Comparison of ENCODE assay signal across 33 mouse cellular contexts in the genomic region with DNA sequence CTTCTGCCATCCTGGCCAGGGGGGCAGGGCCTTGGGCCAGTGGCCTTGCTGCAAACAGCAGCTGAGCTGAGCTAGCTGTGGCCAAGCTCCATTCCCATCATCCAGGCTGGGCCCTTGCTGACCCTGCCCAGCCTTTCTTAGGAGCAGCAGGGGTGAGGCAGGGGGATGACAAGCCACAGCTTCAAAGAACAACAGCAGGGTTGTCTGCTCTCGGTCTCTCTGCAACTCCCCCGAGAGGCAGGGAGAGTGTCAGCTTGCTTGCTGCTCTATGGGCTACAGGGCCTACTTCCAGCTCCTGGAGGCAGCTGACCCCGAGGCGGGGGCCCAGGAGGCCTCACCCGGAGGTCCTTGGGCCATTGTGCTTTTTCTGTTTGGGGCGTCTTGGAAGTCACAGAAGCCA. TPM values are rescaled to one million over a fixed set of nuclear protein-coding genes. Genes with fewer than 3 reads are reported as not detected.
DNase-seq lines count a peak whose midpoint lies in the region; ATAC-seq lines count a peak whose summit lies in the region.
"Had no signal": no experiment of that assay in that cellular context is flagged by ENCODE, and none has a peak within 500 bp of the region (broad histone marks: within the 10 kb centered on the region; RNA-seq: fewer than 3 reads in every experiment).

No protein-coding gene starts in this region.

- H3K4me2 ChIP-seq in forebrain, embryonic 16.5 days (ENCODE audit: low read length), result no peak overlapping the region
- no peak overlapping the region for H3K4me2 ChIP-seq in kidney, embryonic 16.5 days (replicated peaks; ENCODE audit: low read depth, low read length)
- H3K4me2 ChIP-seq: hindbrain, embryonic 14.5 days; limb, embryonic 15.5 days; liver, embryonic 13.5 days had no signal

- H3K4me1 ChIP-seq in forebrain, embryonic 10.5 days, result peaks cover 36% of the 10 kb centered on the region
- H3K4me1 ChIP-seq in forebrain, embryonic 16.5 days (replicated peaks; ENCODE audit: control insufficient read depth, insufficient read depth, low read length), result no peaks in the 10 kb centered on the region
- H3K4me1 ChIP-seq in kidney, embryonic 16.5 days (ENCODE audit: insufficient read depth, low read length), result no peaks in the 10 kb centered on the region
- H3K4me1 ChIP-seq: liver, embryonic 13.5 days; megakaryocyte, embryonic 14.5 days had no signal

- no peak overlapping the region for H3K9ac ChIP-seq in forebrain, embryonic 16.5 days (replicated peaks; ENCODE audit: low read depth, low read length)
- no peak overlapping the region for H3K9ac ChIP-seq in kidney, embryonic 16.5 days (replicated peaks; ENCODE audit: low read length)
- H3K9ac ChIP-seq: hindbrain, embryonic 14.5 days; limb, embryonic 15.5 days; liver, embryonic 13.5 days had no signal

- ATAC-seq in forebrain, embryonic 16.5 days, result no peak
- peak; percentile 59 for ATAC-seq in kidney, embryonic 16.5 days (ENCODE audit: low FRiP score, low TSS enrichment)
- ATAC-seq: activated CD4-positive, CD25-positive, alpha-beta regulatory T cell, adult 4 months; forebrain, embryonic 14.5 days; lung, postnatal 0 days had no signal

- 9% methylated on average over 6 of the region's 6 CpGs for WGBS in forebrain, embryonic 10.5 days
- WGBS in forebrain, embryonic 16.5 days, result 17% methylated on average over 6 of the region's 6 CpGs
- WGBS in kidney, embryonic 16.5 days, result 10% methylated on average over 6 of the region's 6 CpGs

- no peak overlapping the region for H3K4me3 ChIP-seq in forebrain, embryonic 10.5 days
- H3K4me3 ChIP-seq in forebrain, embryonic 16.5 days (replicated peaks; ENCODE audit: low read length), result no peak overlapping the region
- no peak overlapping the region for H3K4me3 ChIP-seq in kidney, embryonic 16.5 days (ENCODE audit: low read length)
- H3K4me3 ChIP-seq: heart, embryonic 10.5 days; layer of hippocampus, adult 2 months; limb, embryonic 15.5 days; liver, embryonic 13.5 days; megakaryocyte, embryonic 14.5 days had no signal

- peaks cover 46% of the 10 kb centered on the region for H3K27me3 ChIP-seq in forebrain, embryonic 10.5 days (ENCODE audit: poor library complexity, severe bottlenecking)
- no peaks in the 10 kb centered on the region for H3K27me3 ChIP-seq in forebrain, embryonic 16.5 days (replicated peaks; ENCODE audit: control insufficient read depth, insufficient read depth, low read length)
- H3K27me3 ChIP-seq in kidney, embryonic 16.5 days (ENCODE audit: insufficient read depth, low read length), result no peaks in the 10 kb centered on the region
- H3K27me3 ChIP-seq: CH12.LX; limb, embryonic 15.5 days; liver, embryonic 13.5 days; megakaryocyte, embryonic 14.5 days had no signal

- intact Hi-C loops in left cerebral cortex, postnatal 10 days (cut with DNase I), result no loop called here

- no peaks in the 10 kb centered on the region for H3K9me3 ChIP-seq in forebrain, embryonic 10.5 days
- H3K9me3 ChIP-seq in forebrain, embryonic 16.5 days (ENCODE audit: control insufficient read depth, low read length), result no peaks in the 10 kb centered on the region
- H3K9me3 ChIP-seq in kidney, embryonic 16.5 days (ENCODE audit: low read length), result no peaks in the 10 kb centered on the region
- H3K9me3 ChIP-seq: heart, embryonic 10.5 days; limb, embryonic 15.5 days; liver, embryonic 13.5 days had no signal

- DNase-seq in forebrain, embryonic 10.5 days (ENCODE audit: extremely low spot score, low spot score), result peak; percentile 24
- no peak for DNase-seq in kidney, adult 18-20 months
- peak; percentile 29 for DNase-seq in retina, embryonic 14.5 days (ENCODE audit: low spot score)
- DNase-seq in retina, postnatal 1 day, result no peak
- no peak for DNase-seq in urinary bladder, postnatal 25 days (ENCODE audit: low spot score)
- no peak for DNase-seq in left cerebral cortex, postnatal 10 days (ENCODE audit: extremely low spot score in 1 of 2, low spot score in 2 of 2)
- DNase-seq: adrenal gland, adult 2 months; cerebellum, adult 11 months; cerebellum, adult 9-10 months; cerebellum, postnatal 36 days; gastrocnemius, postnatal 25 days; heart, adult 11 months; heart, postnatal 36 days; kidney, adult 8-10 months; kidney, postnatal 25 days; left cerebral cortex, postnatal 4 days; liver, embryonic 13.5 days; lung, adult 18-20 months; lung, postnatal 4 days; thymus, adult 2 months; thymus, postnatal 36 days had no signal

- H3K36me3 ChIP-seq in forebrain, embryonic 10.5 days (replicated peaks), result no peaks in the 10 kb centered on the region
- H3K36me3 ChIP-seq in forebrain, embryonic 16.5 days (ENCODE audit: control insufficient read depth, insufficient read depth), result no peaks in the 10 kb centered on the region
- H3K36me3 ChIP-seq in kidney, embryonic 16.5 days (ENCODE audit: insufficient read depth, low read length), result no peaks in the 10 kb centered on the region
- H3K36me3 ChIP-seq: heart, embryonic 10.5 days; limb, embryonic 15.5 days; liver, embryonic 13.5 days had no signal

- peak overlapping the region; percentile 67; the same call in 1 of the 2 replicates for H3K27ac ChIP-seq in forebrain, embryonic 10.5 days
- H3K27ac ChIP-seq in forebrain, embryonic 16.5 days (ENCODE audit: low read length), result no peak overlapping the region
- no peak overlapping the region for H3K27ac ChIP-seq in kidney, embryonic 16.5 days (ENCODE audit: low read length)
- H3K27ac ChIP-seq: heart, embryonic 10.5 days; hindbrain, embryonic 14.5 days; layer of hippocampus, adult 2 months; limb, embryonic 15.5 days; liver, embryonic 13.5 days had no signal

RNA-seq across cellular contexts. Expression of gene Fzd10, which starts 33.3 kb away (rescaled TPM):
- polyA plus RNA-seq in forebrain, embryonic 10.5 days (2016; fragmentation: Nextera tagmentation; extraction: Ambion mirVana), result 3.0 and 3.5 TPM in 2 replicates
- polyA plus RNA-seq in forebrain, embryonic 16.5 days (2015; fragmentation: Nextera tagmentation; extraction: Ambion mirVana), result 0.38 and 0.52 TPM in 2 replicates
- polyA plus RNA-seq in kidney, embryonic 16.5 days (2015; fragmentation: Nextera tagmentation; extraction: Ambion mirVana), result 2.5 and 2.6 TPM in 2 replicates
- 1 to 10 TPM; 3.8 to 7.2 TPM for total RNA-seq in left cerebral cortex, postnatal 10 days (2021)
- total RNA-seq: CH12.LX had no signal
- polyA plus RNA-seq: activated CD4-positive, CD25-positive, alpha-beta regulatory T cell, adult 4 months; C2C12 had no signal

Comparison
In these comparisons a context has a peak if more than half of its experiments do, and no peak if none do; other contexts are left out.
1. DNase-seq: peak in forebrain, embryonic 10.5 days (single experiment) and retina, embryonic 14.5 days (single experiment); none in kidney, adult 18-20 months (single experiment), retina, postnatal 1 day (single experiment), urinary bladder, postnatal 25 days (single experiment) and left cerebral cortex, postnatal 10 days (0 of 2).